Mouse (Mus musculus): ENCODE measurements around the gene Gpm6b.

- TF ChIP-seq POLR2A (IDR thresholded peaks at IDR 0.05; ENCODE audit: control insufficient read depth, extremely low read depth, insufficient read depth, low read length, poor library complexity), result no peak
- no peak for TF ChIP-seq CTCF (IDR thresholded peaks at IDR 0.05; ENCODE audit: borderline replicate concordance, control insufficient read depth, extremely low read depth, insufficient read depth, low read length, poor library complexity)
These were observed 114.7 kb downstream of the Gpm6b start for GRCm38 (mm10) chrX:166353412-166353811.

Measured in thymus, adult 2 months (tissue).